Mouse (Mus musculus) embryonic facial prominence, embryonic 14.5 days (tissue): ENCODE results near the gene Carhsp1. TPM values are rescaled to one million over a fixed set of nuclear protein-coding genes. Genes with fewer than 3 reads are reported as not detected.

ENCODE experiments used
- ATAC-seq: fragments of 200-750 bp; cut with Nextera tagmentation; 2 replicates; pipeline ENCODE4 v1.8.0; 2017; ENCODE audit warnings: low read depth, moderate number of reproducible peaks, moderate TSS enrichment
- DNase-seq: peaks from one replicate; pipeline ENCODE4 v3.0.0-alpha.2; 2015; ENCODE audit warnings: low spot score
- H3K27ac ChIP-seq: fragments of 300-500 bp; sonication (generic); replicated peaks from 2 replicates; pipeline ENCODE4 v1.5.1; 2014; ENCODE audit warnings: low read depth, mild to moderate bottlenecking, low read length, moderate library complexity
- H3K27me3 ChIP-seq: fragments of 300-500 bp; sonication (generic); replicated peaks from 2 replicates; pipeline ENCODE4 v1.6.1; 2014; ENCODE audit warnings: low read length; ENCODE audit not compliant: control insufficient read depth, insufficient read depth
- H3K36me3 ChIP-seq: fragments of 300-500 bp; sonication (generic); 2 replicates; pipeline ENCODE4 v1.6.1; 2014; ENCODE audit warnings: low read length, mixed read lengths; ENCODE audit not compliant: control insufficient read depth, insufficient read depth
- H3K4me1 ChIP-seq: fragments of 300-500 bp; sonication (generic); 2 replicates; pipeline ENCODE4 v1.6.1; 2014; ENCODE audit warnings: antibody characterized with exemption, low read length; ENCODE audit not compliant: control insufficient read depth, insufficient read depth
- H3K4me2 ChIP-seq: fragments of 300-500 bp; sonication (generic); 2 replicates; pipeline ENCODE4 v1.6.1; 2014; ENCODE audit warnings: low read depth, mild to moderate bottlenecking, low read length, moderate library complexity, mixed read lengths
- H3K4me3 ChIP-seq: fragments of 300-500 bp; sonication (generic); 2 replicates; pipeline ENCODE4 v1.5.1; 2014; ENCODE audit warnings: low read depth, mild to moderate bottlenecking, low read length
- H3K9ac ChIP-seq: fragments of 300-500 bp; sonication (generic); 2 replicates; pipeline ENCODE4 v1.6.1; 2014; ENCODE audit warnings: low read depth, mild to moderate bottlenecking, low read length, moderate library complexity, mixed read lengths
- H3K9me3 ChIP-seq: fragments of 300-500 bp; sonication (generic); 2 replicates; pipeline ENCODE4 v1.6.1; 2016; ENCODE audit warnings: low read length; ENCODE audit not compliant: control insufficient read depth
- WGBS: fragments of 180-500 bp; shearing (Covaris S2); extraction: QIAGEN DNeasy Blood & Tissue Kit; methylation state at CpG from one replicate; pipeline ENCODE4 v1.1.7; 2014; 5-methylcytosine and 5-hydroxymethylcytosine counted together
- polyA plus RNA-seq: library from polyadenylated mRNA; unstranded; fragments of >200 nt; fragmentation: Nextera tagmentation; extraction: Ambion mirVana; gene quantifications from 2 replicates; pipeline ENCODE4 v1.2.1, GENCODE M21; 2014

The Carhsp1 gene
- 29.2 and 32.1 TPM in 2 replicates for polyA plus RNA-seq

DNA sequence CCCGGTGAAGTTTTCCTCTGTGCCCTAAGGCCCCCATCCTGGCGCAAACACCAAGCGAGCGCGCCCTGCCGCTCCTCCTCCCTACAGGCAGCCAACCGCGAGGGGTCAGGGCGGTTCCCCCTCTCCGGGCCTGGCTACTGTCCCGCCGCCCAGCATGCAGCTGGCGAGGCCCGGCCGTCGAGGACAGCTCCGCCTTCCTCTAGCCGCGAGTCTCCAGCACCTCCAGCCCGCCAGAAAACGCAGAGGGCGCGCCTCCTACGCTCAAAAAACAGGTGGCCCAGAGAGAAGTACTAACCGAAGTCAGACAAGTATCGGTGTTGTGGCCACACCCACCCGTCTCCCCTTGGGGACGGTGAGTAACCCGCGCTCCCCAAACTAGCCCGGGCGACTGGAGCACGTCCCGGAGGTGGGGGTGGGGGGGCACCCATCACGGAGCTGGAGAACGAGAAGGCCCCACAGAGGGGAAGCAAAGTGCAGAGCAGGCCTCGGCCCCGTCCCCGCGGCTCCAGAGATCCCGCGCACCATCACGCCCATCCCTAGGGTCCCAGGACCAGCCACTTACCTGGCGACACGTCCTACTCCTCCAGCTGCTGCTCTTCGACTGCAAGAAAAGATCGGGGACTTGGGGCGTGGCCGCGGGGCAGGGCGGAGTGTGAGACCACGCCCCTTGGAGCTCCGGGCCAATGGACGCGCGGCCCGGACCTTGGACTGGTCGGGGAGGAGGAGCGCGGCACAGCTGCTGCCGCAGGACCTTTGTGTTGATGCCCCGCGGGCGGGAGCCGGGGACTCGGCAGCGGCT lies at the start of gene Carhsp1:
Gene Carhsp1 (minus strand): TSS at position 605 of the 799 bp plus-strand sequence.
- no peaks in the 10 kb centered on the region; the same call in 1 of the 2 replicates for H3K27me3 ChIP-seq
- H3K9ac ChIP-seq, result peak within 1 kb of the TSS; percentile 68
- H3K4me2 ChIP-seq, result peak within 1 kb of the TSS; percentile 76
- H3K36me3 ChIP-seq, result no peaks in the 10 kb centered on the region
- H3K4me1 ChIP-seq, result peaks cover 13% of the 10 kb centered on the region
- H3K9me3 ChIP-seq, result no peaks in the 10 kb centered on the region
- peak; percentile 97 for DNase-seq
- under 1% methylated on average over 28 of the region's 67 CpGs for WGBS
- peak within 1 kb of the TSS; percentile 67 for H3K4me3 ChIP-seq
- peak; percentile 93 for ATAC-seq
- H3K27ac ChIP-seq, result peak within 1 kb of the TSS; percentile 79

- H3K4me2 ChIP-seq, result no peak overlapping the region
- H3K4me1 ChIP-seq, result peaks cover 3% of the 10 kb centered on the region; the same call in 1 of the 2 replicates
- no peak overlapping the region for H3K27ac ChIP-seq
- no peak overlapping the region for H3K9ac ChIP-seq
- ATAC-seq, result no peak
- no peak overlapping the region for H3K4me3 ChIP-seq
- no peaks in the 10 kb centered on the region for H3K9me3 ChIP-seq
- H3K36me3 ChIP-seq, result peaks cover 10% of the 10 kb centered on the region
- DNase-seq, result no peak
- 90% methylated on average over 4 of the region's 4 CpGs for WGBS
- H3K27me3 ChIP-seq, result no peaks in the 10 kb centered on the region
Measured at GRCm38 (mm10) chr16:8720447-8720846, 48.5 kb upstream of the Carhsp1 start.

DNA sequence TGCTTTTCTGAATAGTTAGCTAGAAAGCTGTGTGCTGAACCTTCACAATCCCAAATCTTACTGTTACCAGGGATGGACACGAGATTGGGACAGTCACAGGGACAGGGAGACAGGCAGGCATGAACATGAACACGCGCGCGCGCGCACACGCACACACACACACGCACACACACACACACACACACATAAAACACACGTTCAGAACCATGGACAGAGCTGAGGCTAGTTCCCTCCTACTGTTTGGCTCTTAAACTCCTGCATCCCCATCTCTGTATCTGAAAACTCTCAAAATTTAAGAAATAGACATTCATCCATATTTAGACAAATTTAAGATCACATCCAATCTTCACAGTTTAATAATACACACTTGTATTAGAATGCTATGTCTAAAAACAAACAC lies 45.8 kb upstream of the Carhsp1 start:
- H3K9me3 ChIP-seq, result no peaks in the 10 kb centered on the region
- DNase-seq (peak; percentile 19), ATAC-seq (no peak)
- no peak overlapping the region for H3K4me3 ChIP-seq
- H3K27ac ChIP-seq, result no peak overlapping the region
- H3K27me3 ChIP-seq, result no peaks in the 10 kb centered on the region
- H3K9ac ChIP-seq, result no peak overlapping the region
- no peak overlapping the region for H3K4me2 ChIP-seq
- 88% methylated on average over 10 of the region's 10 CpGs for WGBS
- 0 out of 2 replicates have a peak, but pooled peaks cover 3% of the 10 kb centered on the region for H3K4me1 ChIP-seq
- H3K36me3 ChIP-seq, result peaks cover 30% of the 10 kb centered on the region

GRCm38 (mm10) chr16:8716300-8716699 lies 44.3 kb upstream of the Carhsp1 start:
- H3K9ac ChIP-seq, result no peak overlapping the region
- DNase-seq (no peak), ATAC-seq (no peak)
- no peak overlapping the region for H3K4me2 ChIP-seq
- H3K9me3 ChIP-seq, result no peaks in the 10 kb centered on the region
- no peaks in the 10 kb centered on the region for H3K27me3 ChIP-seq
- no peak overlapping the region for H3K27ac ChIP-seq
- H3K4me1 ChIP-seq, result 0 out of 2 replicates have a peak, but pooled peaks cover 3% of the 10 kb centered on the region
- peaks cover 45% of the 10 kb centered on the region for H3K36me3 ChIP-seq
- WGBS, result 54% methylated on average over 6 of the region's 6 CpGs
- no peak overlapping the region for H3K4me3 ChIP-seq

DNA sequence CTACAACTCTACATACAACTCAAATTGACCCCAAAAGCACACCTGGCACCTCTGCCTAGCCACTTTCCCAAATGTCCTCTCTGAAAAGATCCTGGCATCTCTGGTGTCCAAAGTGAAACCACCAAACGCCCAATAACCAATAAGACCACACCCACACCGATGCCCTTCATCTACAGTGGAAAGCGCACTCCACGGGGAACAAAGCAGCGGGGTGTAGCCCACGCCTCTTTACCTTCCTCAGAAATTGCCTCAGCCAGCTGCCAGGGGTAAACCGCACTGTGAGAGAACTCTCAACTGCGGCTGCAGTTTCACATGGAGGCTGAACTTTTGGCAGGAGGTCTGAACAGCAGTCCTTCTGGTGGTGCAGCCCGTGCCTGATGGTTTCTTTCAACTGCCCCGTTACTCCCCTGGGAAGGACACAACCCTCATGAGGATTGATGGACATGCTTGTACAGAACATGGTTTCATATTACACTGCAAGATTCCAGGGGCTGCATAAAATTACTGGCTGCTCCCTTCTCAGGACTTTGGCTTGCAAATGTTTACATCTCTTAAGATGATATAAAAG lies 43.6 kb upstream of the Carhsp1 start:
- Histone ChIP-seq H3K9ac (no peak overlapping the region), H3K9me3 (no peaks in the 10 kb centered on the region), H3K4me2 (no peak overlapping the region), H3K36me3 (peaks cover 52% of the 10 kb centered on the region), H3K4me1 (0 out of 2 replicates have a peak, but pooled peaks cover 3% of the 10 kb centered on the region), H3K27me3 (no peaks in the 10 kb centered on the region), H3K27ac (no peak overlapping the region), H3K4me3 (no peak overlapping the region)
- peak; percentile 41 for DNase-seq
- WGBS, result 66% methylated on average over 10 of the region's 10 CpGs
- ATAC-seq, result 0 out of 2 replicates have a peak, but pooled peaks have one; percentile 23

- H3K36me3 ChIP-seq, result peaks cover 59% of the 10 kb centered on the region
- no peak overlapping the region for H3K4me2 ChIP-seq
- WGBS, result 76% methylated on average over 5 of the region's 5 CpGs
- 0 out of 2 replicates have a peak, but pooled peaks cover 3% of the 10 kb centered on the region for H3K4me1 ChIP-seq
- H3K27ac ChIP-seq, result no peak overlapping the region
- no peaks in the 10 kb centered on the region for H3K9me3 ChIP-seq
- no peak overlapping the region for H3K4me3 ChIP-seq
- H3K9ac ChIP-seq, result no peak overlapping the region
- no peaks in the 10 kb centered on the region for H3K27me3 ChIP-seq
- peak; percentile 51; the same call in 1 of the 2 replicates for ATAC-seq
- peak; percentile 12 for DNase-seq
Measured at GRCm38 (mm10) chr16:8714851-8715250, 42.9 kb upstream of the Carhsp1 start.

GRCm38 (mm10) chr16:8711998-8712397 lies 40.0 kb upstream of the Carhsp1 start:
- H3K36me3 ChIP-seq, result peaks cover 88% of the 10 kb centered on the region
- H3K9ac ChIP-seq, result no peak overlapping the region
- no peaks in the 10 kb centered on the region for H3K27me3 ChIP-seq
- no peak for DNase-seq
- no peak overlapping the region for H3K4me2 ChIP-seq
- H3K9me3 ChIP-seq, result no peaks in the 10 kb centered on the region
- no peak overlapping the region for H3K4me3 ChIP-seq
- H3K4me1 ChIP-seq, result 0 out of 2 replicates have a peak, but pooled peaks cover 3% of the 10 kb centered on the region
- 77% methylated on average over 9 of the region's 9 CpGs for WGBS
- no peak for ATAC-seq
- H3K27ac ChIP-seq, result no peak overlapping the region

DNA sequence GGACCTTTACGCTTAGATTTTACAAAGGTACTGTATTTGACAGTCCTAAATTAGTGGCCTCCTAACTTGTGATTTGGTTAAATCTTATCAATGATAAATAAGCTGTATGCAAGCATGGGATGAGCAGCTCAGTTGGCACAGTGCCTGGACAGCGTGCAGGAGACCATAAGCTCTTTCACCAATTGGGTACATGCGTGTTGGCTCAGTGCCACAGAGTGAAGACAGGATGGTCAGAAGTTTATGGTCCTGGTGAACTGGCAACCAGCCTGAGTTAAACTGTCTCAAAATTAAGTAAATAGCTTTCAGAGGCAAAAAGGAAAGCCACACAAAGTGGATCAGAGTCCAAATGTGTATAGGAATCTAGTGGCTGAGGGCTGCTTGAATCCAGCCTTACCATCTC lies 28.6 kb upstream of the Carhsp1 start:
- Histone ChIP-seq H3K4me2 (no peak overlapping the region), H3K9me3 (no peaks in the 10 kb centered on the region), H3K9ac (no peak overlapping the region), H3K36me3 (peaks cover 97% of the 10 kb centered on the region), H3K4me1 (no peaks in the 10 kb centered on the region), H3K27ac (no peak overlapping the region), H3K4me3 (no peak overlapping the region), H3K27me3 (no peaks in the 10 kb centered on the region)
- DNase-seq (peak; percentile 22), ATAC-seq (no peak)
- WGBS, result 87% methylated on average over 3 of the region's 3 CpGs
